Mouse (Mus musculus) erythroblast, embryonic 14.5 days (primary cell): ENCODE results near the gene Tat.

ENCODE experiments used
- GATA1 ChIP-seq: IDR thresholded peaks from 2 replicates; pipeline ENCODE4 v1.6.1; 2012; ENCODE audit warnings: low read length, inconsistent platforms, mixed read lengths
- TAL1 ChIP-seq: IDR thresholded peaks from 3 replicates; pipeline ENCODE4 v1.6.1; 2012; ENCODE audit warnings: low read length, inconsistent platforms, mixed read lengths

- TF ChIP-seq TAL1, result no peak
- TF ChIP-seq GATA1, result no peak
These were observed 19.9 kb upstream of the Tat start for GRCm38 (mm10) chr8:109970323-109970722.
